Mouse (Mus musculus) ES-E14 (cell line): Measurements from ENCODE around the gene Trim69. TPM values are rescaled to one million over a fixed set of nuclear protein-coding genes. Genes with fewer than 3 reads are reported as not detected.

Experiments
- DNase-seq: peaks from one replicate; pipeline ENCODE4 v3.0.0-alpha.2; 2013; ENCODE audit warnings: low read depth, low spot score
- H3K27ac ChIP-seq: 2 replicates; pipeline ENCODE4 v1.5.1; 2012; ENCODE audit warnings: low read depth, mild to moderate bottlenecking, low read length, moderate library complexity, mixed read lengths; ENCODE audit not compliant: poor library complexity, insufficient read depth, severe bottlenecking
- H3K36me3 ChIP-seq: 2 replicates; pipeline ENCODE4 v1.6.1; 2012; ENCODE audit warnings: mild to moderate bottlenecking, low read length, moderate library complexity, mixed read lengths; ENCODE audit not compliant: control insufficient read depth, poor library complexity, insufficient read depth, severe bottlenecking
- H3K4me1 ChIP-seq, 2 experiments: fragments of 150-350 bp in 1 of 2; sonication (generic) in 1 of 2; 2 replicates each; pipeline ENCODE4 v1.6.1; 2012; ENCODE audit warnings: low read length in 2 of 2, mild to moderate bottlenecking in 1 of 2, mixed read lengths in 1 of 2; ENCODE audit not compliant: control insufficient read depth in 2 of 2, insufficient read depth in 2 of 2, poor library complexity in 1 of 2
- H3K4me3 ChIP-seq, 2 experiments: fragments of 150-350 bp in 1 of 2; sonication (generic) in 1 of 2; 2 replicates each; pipeline ENCODE4 v1.5.1; 2012; ENCODE audit warnings: low read length in 2 of 2, low read depth in 1 of 2, mild to moderate bottlenecking in 1 of 2, mixed read lengths in 1 of 2; ENCODE audit not compliant: insufficient read depth in 1 of 2, poor library complexity in 1 of 2, severe bottlenecking in 1 of 2
- H3K9ac ChIP-seq: 2 replicates; pipeline ENCODE4 v1.6.1; 2012; ENCODE audit warnings: low read depth, mild to moderate bottlenecking, low read length, mixed read lengths; ENCODE audit not compliant: poor library complexity, insufficient read depth, severe bottlenecking
- H3K9me3 ChIP-seq: fragments of 150-350 bp; sonication (generic); 2 replicates; pipeline ENCODE4 v1.6.1; 2012; ENCODE audit warnings: low read depth, mild to moderate bottlenecking, low read length; ENCODE audit not compliant: control insufficient read depth, insufficient read depth
- CHD2 ChIP-seq: IDR thresholded peaks from 2 replicates; pipeline ENCODE4 v1.6.1; 2014; ENCODE audit warnings: mild to moderate bottlenecking, low read depth, low read length, inconsistent platforms
- HCFC1 ChIP-seq: IDR thresholded peaks from 2 replicates; pipeline ENCODE4 v1.6.1; 2012; ENCODE audit warnings: low read length, inconsistent platforms, borderline replicate concordance; ENCODE audit not compliant: insufficient read depth
- MAFK ChIP-seq: IDR thresholded peaks from 2 replicates; pipeline ENCODE4 v1.6.1; 2014; ENCODE audit warnings: mild to moderate bottlenecking, low read depth, low read length, inconsistent platforms; ENCODE audit not compliant: insufficient read depth
- ZC3H11A ChIP-seq: IDR thresholded peaks from 2 replicates; pipeline ENCODE4 v1.6.1; 2012; ENCODE audit warnings: low read depth, mild to moderate bottlenecking, inconsistent platforms, low read length, borderline replicate concordance
- ZNF384 ChIP-seq: IDR thresholded peaks from 2 replicates; pipeline ENCODE4 v1.6.1; 2012; ENCODE audit warnings: low read depth, low read length, inconsistent platforms
- in situ Hi-C, 2 experiments: fragments of 600-800 bp; cut with MboI; formaldehyde crosslinking; loops; one replicate each; pipeline ENCODE4 v1.15.1; 2025; ENCODE audit warnings: low sequenced_read_pairs in 2 of 2, inconsistent platforms in 1 of 2; ENCODE audit not compliant: unreplicated experiment in 2 of 2
- total RNA-seq: library from RNA; depleted of rRNA; stranded (reverse); fragments of 300-350 nt; gene quantifications from 2 replicates; pipeline ENCODE4 v1.2.3, GENCODE M21; 2012

Gene Trim69
- total RNA-seq, 1 experiment: not detected

GRCm38 (mm10) chr2:122147508-122148241 is 12.8 kb upstream of the Trim69 start, which contains the start of gene B2m:
Gene B2m (plus strand): TSS chr2:122147686.
- no peak within 1 kb of the TSS for H3K27ac ChIP-seq
- H3K4me3 ChIP-seq: peak within 1 kb of the TSS; percentile 53 to 66
- no peaks in the 10 kb centered on the region; the same call in 1 of the 2 replicates for H3K9me3 ChIP-seq
- H3K36me3 ChIP-seq: no peaks in the 10 kb centered on the region
- peak within 1 kb of the TSS; percentile 69 for H3K9ac ChIP-seq
- in situ Hi-C loops: no loop called here
- DNase-seq: peak; percentile 86
- TF ChIP-seq CHD2 (peak; percentile 93), MAFK (no peak)
- 0 out of 4 replicates have a peak, but pooled peaks cover 0 to 2% of the 10 kb centered on the region in 2 experiments for H3K4me1 ChIP-seq

- H3K4me1 ChIP-seq: 0 out of 4 replicates have a peak, but pooled peaks cover 0 to 2% of the 10 kb centered on the region in 2 experiments
- H3K4me3 ChIP-seq: peak overlapping the region; percentile 53 to 66
- in situ Hi-C loops: no loop called here
- H3K27ac ChIP-seq: no peak overlapping the region
- no peak for DNase-seq
- H3K9me3 ChIP-seq: no peaks in the 10 kb centered on the region; the same call in 1 of the 2 replicates
- TF ChIP-seq ZNF384 (no peak), HCFC1 (no peak), MAFK (no peak), CHD2 (no peak), ZC3H11A (no peak)
- H3K9ac ChIP-seq: peak overlapping the region; percentile 69; the same call in 1 of the 2 replicates
- no peaks in the 10 kb centered on the region for H3K36me3 ChIP-seq
Observed at GRCm38 (mm10) chr2:122148242-122148917, 12.1 kb upstream of the Trim69 start.

GRCm38 (mm10) chr2:122149316-122149715 is 11.2 kb upstream of the Trim69 start:
- TF ChIP-seq ZNF384 (no peak), CHD2 (no peak), ZC3H11A (no peak), HCFC1 (no peak), MAFK (no peak)
- Histone ChIP-seq H3K9me3 (no peaks in the 10 kb centered on the region; the same call in 1 of the 2 replicates), H3K9ac (no peak overlapping the region), H3K27ac (no peak overlapping the region), H3K36me3 (no peaks in the 10 kb centered on the region), H3K4me1 (0 out of 4 replicates have a peak, but pooled peaks cover 0 to 2% of the 10 kb centered on the region in 2 experiments), H3K4me3 (no peak overlapping the region)
- in situ Hi-C loops: no loop called here
- DNase-seq: no peak

DNA sequence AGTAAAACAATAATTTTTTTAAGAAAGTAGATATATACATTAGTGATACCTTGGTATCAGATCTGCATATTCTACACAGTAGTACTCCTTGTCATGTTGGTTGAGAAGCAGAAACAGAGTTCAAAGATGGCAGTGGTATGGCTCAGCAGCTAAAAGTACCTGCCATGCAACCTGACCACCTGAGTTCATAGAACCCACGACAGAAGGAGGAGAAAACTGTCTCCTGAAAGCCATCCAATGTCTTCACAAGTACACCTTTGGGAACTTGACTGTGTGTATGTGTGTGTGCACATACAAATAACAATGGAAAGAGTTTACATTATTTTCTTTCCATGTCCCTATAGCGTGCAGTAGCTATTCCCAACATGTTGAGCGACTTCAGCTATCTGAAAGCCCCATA is 10.8 kb upstream of the Trim69 start:
- H3K9ac ChIP-seq: no peak overlapping the region
- in situ Hi-C loops: no loop called here
- 0 out of 4 replicates have a peak, but pooled peaks cover 0 to 2% of the 10 kb centered on the region in 2 experiments for H3K4me1 ChIP-seq
- H3K4me3 ChIP-seq: no peak overlapping the region
- DNase-seq: no peak
- no peaks in the 10 kb centered on the region; the same call in 1 of the 2 replicates for H3K9me3 ChIP-seq
- no peaks in the 10 kb centered on the region for H3K36me3 ChIP-seq
- H3K27ac ChIP-seq: no peak overlapping the region
- TF ChIP-seq HCFC1 (no peak), CHD2 (no peak), ZC3H11A (no peak), ZNF384 (no peak), MAFK (no peak)
